Mouse (Mus musculus) embryo, embryonic 9.5 days (tissue): Measurements from ENCODE around the gene Pgrmc1.
"Not testable (repeated sequence)": the region's sequence is repeated elsewhere in the genome, so short reads cannot be mapped to it uniquely, and the experiment has no call there.

Experiments
- DNase-seq: peaks from one replicate; pipeline ENCODE4 v3.0.0-alpha.2; 2017; ENCODE audit errors: extremely low spot score

Gene Pgrmc1

GRCm38 (mm10) chrX:36597707-36598389 lies at the start of gene Pgrmc1:
Gene Pgrmc1, plus strand, starts transcription at chrX:36598206.
- DNase-seq = peak; percentile 81

GRCm38 (mm10) chrX:36548798-36549197 lies 49.2 kb upstream of the Pgrmc1 start:
- DNase-seq = no peak

- peak; percentile 14 for DNase-seq
Observed at GRCm38 (mm10) chrX:36550906-36551305, 47.1 kb upstream of the Pgrmc1 start.

GRCm38 (mm10) chrX:36551351-36551750 lies 46.7 kb upstream of the Pgrmc1 start:
- no peak for DNase-seq

- peak; percentile 35 for DNase-seq
Observed at GRCm38 (mm10) chrX:36552055-36552587, 45.9 kb upstream of the Pgrmc1 start.

GRCm38 (mm10) chrX:36552715-36553114 lies 45.3 kb upstream of the Pgrmc1 start:
- DNase-seq = no peak

- DNase-seq = not testable (repeated sequence)
Observed at GRCm38 (mm10) chrX:36555196-36555595, 42.8 kb upstream of the Pgrmc1 start.

- no peak for DNase-seq
Observed at GRCm38 (mm10) chrX:36560170-36560569, 37.8 kb upstream of the Pgrmc1 start.

GRCm38 (mm10) chrX:36561650-36562049 lies 36.4 kb upstream of the Pgrmc1 start:
- DNase-seq = peak; percentile 60

- DNase-seq = no peak
Observed at GRCm38 (mm10) chrX:36562079-36562478, 35.9 kb upstream of the Pgrmc1 start.

GRCm38 (mm10) chrX:36586629-36587303 lies 11.2 kb upstream of the Pgrmc1 start:
- no peak for DNase-seq

- no peak for DNase-seq
Observed at GRCm38 (mm10) chrX:36587304-36588209, 10.4 kb upstream of the Pgrmc1 start.

- DNase-seq = no peak
Observed at GRCm38 (mm10) chrX:36590266-36590665, 7.7 kb upstream of the Pgrmc1 start.

GRCm38 (mm10) chrX:36591120-36591519 lies 6.9 kb upstream of the Pgrmc1 start:
- DNase-seq = no peak

GRCm38 (mm10) chrX:36591539-36591938 lies 6.5 kb upstream of the Pgrmc1 start:
- DNase-seq = no peak

- no peak for DNase-seq
Observed at GRCm38 (mm10) chrX:36595247-36595646, 2.8 kb upstream of the Pgrmc1 start.

GRCm38 (mm10) chrX:36596483-36597120 lies 1.4 kb upstream of the Pgrmc1 start:
- not testable (repeated sequence) for DNase-seq

- no peak for DNase-seq
Observed at GRCm38 (mm10) chrX:36598390-36598810, 394 bp downstream of the Pgrmc1 start.

- DNase-seq = peak; percentile 18
Observed at GRCm38 (mm10) chrX:36598861-36599344, 897 bp downstream of the Pgrmc1 start.

GRCm38 (mm10) chrX:36599656-36600055 lies 1.6 kb downstream of the Pgrmc1 start:
- DNase-seq = peak; percentile 2

- no peak for DNase-seq
Observed at GRCm38 (mm10) chrX:36600066-36600465, 2.1 kb downstream of the Pgrmc1 start.
